Mouse (Mus musculus): Measurements from ENCODE around the gene Zfp810.
A peak's percentile ranks its signal among the peaks of the same experiment; 100 is the strongest.
"Not testable (repeated sequence)": the region's sequence is repeated elsewhere in the genome, so short reads cannot be mapped to it uniquely, and the experiment has no call there.

The Zfp810 gene

GRCm38 (mm10) chr9:22307156-22307919 is at the start of gene Zfp810:
TSS of gene Zfp810 (minus strand) at chr9:22307648.
- peak; percentile 77 to 91 for DNase-seq (ENCODE audit: low spot score in 2 of 2)

GRCm38 (mm10) chr9:22355919-22356318 is 48.5 kb upstream of the Zfp810 start:
- DNase-seq (ENCODE audit: low spot score in 2 of 2) = no peak

- DNase-seq (ENCODE audit: low spot score in 2 of 2) = no peak
Observed at GRCm38 (mm10) chr9:22353901-22354300, 46.5 kb upstream of the Zfp810 start.

DNA sequence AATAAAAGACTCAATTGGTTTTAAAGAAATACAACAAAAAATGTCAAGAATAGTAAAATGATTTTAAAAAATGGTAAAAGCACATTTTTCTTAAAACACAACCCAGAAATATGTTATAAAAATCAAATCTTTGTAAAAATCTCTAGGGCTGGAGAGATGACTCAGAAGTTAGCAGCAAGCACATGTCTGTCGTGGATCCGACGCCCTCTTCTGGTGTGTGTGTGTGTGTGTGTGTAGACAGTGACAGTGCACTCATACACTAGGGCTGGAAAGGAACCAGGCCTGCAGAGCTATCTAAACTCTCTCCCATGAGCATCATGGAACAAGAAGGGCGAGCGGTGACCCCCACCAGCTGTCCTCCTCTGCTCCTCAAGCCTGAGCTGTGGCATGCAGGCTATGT is 46.0 kb upstream of the Zfp810 start:
- no peak for DNase-seq (ENCODE audit: low spot score in 2 of 2)

DNA sequence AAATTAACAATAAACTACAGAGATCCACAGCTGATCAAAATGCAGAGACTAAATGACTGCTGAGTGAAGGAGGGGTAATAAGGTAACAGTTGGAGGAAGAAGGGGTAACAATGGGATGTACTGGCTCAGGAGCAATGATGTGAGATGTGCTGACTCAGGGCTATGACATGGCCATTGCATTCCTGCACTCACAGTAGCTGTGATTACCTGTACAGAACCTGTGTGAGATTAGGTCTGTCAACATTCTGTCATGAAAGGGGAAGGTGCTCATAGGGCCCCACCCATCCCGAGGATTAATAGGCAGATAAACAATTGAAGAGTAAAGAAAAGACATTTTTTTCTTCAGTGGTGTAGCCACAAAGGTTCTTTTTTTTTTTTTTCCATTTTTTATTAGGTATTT is 32.9 kb upstream of the Zfp810 start:
- DNase-seq (ENCODE audit: low spot score in 2 of 2) = no peak

- no peak for DNase-seq (ENCODE audit: low spot score in 2 of 2)
Observed at GRCm38 (mm10) chr9:22337217-22337616, 29.8 kb upstream of the Zfp810 start.

GRCm38 (mm10) chr9:22327475-22328387 is 20.3 kb upstream of the Zfp810 start:
- peak; percentile 77 to 89 for DNase-seq (ENCODE audit: low spot score in 2 of 2)

DNA sequence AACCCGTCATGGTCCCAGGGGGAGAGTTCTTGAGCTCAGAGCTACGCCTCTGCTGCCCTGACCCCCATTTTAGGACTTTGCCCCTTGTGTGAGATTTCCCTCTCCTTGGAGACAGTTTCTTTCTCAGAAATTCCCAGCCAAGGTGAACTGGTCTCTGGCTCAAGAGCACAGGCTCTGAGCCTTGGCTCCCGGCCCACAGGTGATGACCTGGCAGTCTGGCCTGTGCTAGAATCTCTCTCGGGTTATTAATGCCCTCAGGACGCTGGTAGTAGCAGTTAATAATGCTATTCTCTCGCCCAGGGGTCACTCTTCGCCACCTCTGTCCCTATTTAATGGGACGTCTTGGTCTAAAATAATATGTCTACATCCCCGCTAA is 19.6 kb upstream of the Zfp810 start:
- DNase-seq (ENCODE audit: low spot score in 2 of 2) = no peak

GRCm38 (mm10) chr9:22324579-22324978 is 17.1 kb upstream of the Zfp810 start:
- DNase-seq (ENCODE audit: low spot score in 2 of 2) = no peak

DNA sequence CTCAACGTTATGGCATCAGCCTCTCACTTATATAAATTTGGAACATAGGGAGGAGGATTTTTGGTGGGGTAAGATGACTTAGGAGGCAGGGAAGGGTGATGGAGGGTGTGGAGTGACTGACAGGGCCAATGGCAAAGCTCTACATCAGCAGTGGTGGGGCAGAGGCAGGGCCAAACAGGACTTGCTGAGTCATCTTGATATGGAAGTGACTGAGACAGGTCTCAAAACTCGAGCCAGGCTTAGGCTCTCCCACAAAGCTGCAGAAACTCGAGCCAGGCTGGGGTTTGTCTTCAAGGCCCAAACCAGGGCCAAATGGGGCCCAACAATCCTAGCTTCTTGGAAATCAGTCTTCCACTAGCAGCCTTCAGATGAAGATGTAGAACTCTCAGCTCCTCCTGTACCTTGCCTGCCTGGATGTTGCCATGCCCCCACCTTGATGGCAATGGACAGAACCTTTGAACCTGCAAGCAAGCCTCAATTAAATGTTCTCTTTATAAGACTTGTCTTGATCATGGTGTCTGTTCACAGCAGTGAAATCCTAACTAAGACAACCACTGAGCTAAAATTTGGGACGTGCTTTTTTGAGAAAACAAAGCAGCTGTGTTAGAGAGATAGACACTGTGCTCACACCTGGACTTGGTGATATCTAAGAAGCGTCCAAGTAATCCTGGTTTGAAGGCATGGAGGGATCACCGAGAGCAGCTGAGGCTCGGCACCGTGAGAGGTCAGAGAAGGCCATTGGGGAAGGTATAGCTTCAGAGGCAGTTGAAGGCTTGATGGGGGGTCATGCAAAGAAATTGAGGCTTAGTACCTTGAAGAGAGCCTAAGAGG is 15.1 kb upstream of the Zfp810 start:
- no peak for DNase-seq (ENCODE audit: low spot score in 2 of 2)

GRCm38 (mm10) chr9:22319109-22319508 is 11.7 kb upstream of the Zfp810 start:
- no peak for DNase-seq (ENCODE audit: low spot score in 2 of 2)

- DNase-seq (ENCODE audit: low spot score in 2 of 2) = not testable (repeated sequence)
Observed at GRCm38 (mm10) chr9:22316047-22316446, 8.6 kb upstream of the Zfp810 start.

- DNase-seq (ENCODE audit: low spot score in 2 of 2) = no peak
Observed at GRCm38 (mm10) chr9:22314066-22314465, 6.6 kb upstream of the Zfp810 start.

GRCm38 (mm10) chr9:22313218-22313617 is 5.8 kb upstream of the Zfp810 start:
- DNase-seq (ENCODE audit: low spot score in 2 of 2) = no peak

DNA sequence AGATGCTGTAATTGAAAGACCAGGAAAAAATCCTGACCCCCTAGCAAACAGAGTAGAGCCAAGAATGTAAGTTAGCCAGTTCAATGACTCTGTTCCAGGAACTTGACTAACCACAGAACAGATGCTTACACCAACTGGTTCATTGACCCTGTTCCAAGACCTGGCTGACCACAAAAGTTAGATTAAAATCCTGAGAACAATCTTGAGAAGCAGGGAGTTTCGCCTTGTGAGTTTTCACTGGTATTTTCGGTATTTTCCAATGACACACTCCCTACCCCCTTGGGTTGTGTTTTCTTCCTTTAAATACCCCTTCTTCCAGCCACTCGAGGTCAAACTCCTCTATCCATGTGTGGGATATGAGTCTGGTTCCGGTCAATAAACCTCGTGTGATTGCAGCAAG is 2.2 kb upstream of the Zfp810 start:
- no peak for DNase-seq (ENCODE audit: low spot score in 2 of 2)

GRCm38 (mm10) chr9:22307920-22308262 is 443 bp upstream of the Zfp810 start:
- not testable (repeated sequence) for DNase-seq (ENCODE audit: low spot score in 2 of 2)

DNA sequence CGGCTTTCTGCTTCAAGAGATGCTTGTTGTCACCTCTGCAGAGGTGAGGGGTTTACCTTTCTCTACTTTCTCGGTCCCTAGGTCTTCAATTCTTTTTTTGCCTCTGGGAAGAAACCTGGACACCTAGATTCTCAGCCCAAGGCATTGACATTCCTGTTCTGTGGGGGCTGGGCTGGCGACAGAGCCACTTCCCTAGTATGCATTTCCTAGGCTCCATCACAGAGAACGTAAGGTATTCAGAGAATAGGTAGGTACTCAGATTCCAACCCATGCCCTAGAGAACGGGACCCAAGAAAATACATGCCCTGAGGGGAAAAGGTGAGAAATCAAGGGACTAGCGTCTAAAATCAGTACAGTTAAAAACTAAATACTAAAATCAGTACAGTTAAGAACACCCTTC is 722 bp downstream of the Zfp810 start:
- no peak for DNase-seq (ENCODE audit: low spot score in 2 of 2)

GRCm38 (mm10) chr9:22302199-22302598 is 5.2 kb downstream of the Zfp810 start:
- no peak for DNase-seq (ENCODE audit: low spot score in 2 of 2)

DNA sequence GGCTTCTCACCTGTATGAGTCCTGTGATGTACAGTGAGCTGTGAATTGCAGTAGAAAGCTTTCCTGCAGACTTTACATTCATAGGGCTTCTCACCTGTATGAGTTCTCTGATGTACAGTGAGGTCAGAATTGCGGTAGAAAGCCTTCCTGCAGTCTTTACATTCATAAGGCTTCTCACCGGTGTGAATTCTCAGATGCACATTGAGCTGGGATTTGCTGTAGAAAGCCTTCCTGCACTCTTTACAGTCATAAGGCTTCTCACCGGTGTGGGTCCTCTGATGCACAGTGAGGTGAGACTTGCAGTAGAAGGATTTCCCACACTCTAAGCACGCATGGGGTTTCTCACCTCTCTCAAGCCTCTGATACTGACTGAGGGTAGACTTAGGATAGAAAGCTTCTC is 28.7 kb downstream of the Zfp810 start:
- no peak for DNase-seq (ENCODE audit: low spot score in 2 of 2)

GRCm38 (mm10) chr9:22268886-22269285 is 38.6 kb downstream of the Zfp810 start:
- no peak for DNase-seq (ENCODE audit: low spot score in 2 of 2)

- DNase-seq (ENCODE audit: low spot score in 2 of 2) = no peak
Observed at GRCm38 (mm10) chr9:22262611-22263010, 44.8 kb downstream of the Zfp810 start.

DNA sequence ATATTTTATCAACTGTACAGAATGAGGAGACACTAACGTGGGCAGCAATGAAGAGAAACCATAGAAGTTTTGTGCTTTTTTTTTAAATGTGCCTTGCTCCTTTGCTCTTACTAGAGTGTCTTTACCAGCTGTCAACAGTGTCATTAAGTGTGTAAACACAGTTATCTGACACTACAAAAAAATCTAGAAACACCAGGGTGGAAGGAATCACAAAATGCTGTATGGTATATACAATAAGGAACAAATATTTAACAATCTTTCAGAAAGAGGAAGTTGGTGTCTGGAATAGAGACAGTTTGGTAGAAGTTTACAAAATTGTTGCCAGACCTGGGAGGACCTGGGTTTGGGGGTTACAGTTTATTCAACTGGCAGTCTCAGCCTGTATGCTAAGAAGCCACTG is 45.9 kb downstream of the Zfp810 start:
- DNase-seq (ENCODE audit: low spot score in 2 of 2) = no peak
